Mouse (Mus musculus): ENCODE results near the gene Tex101. TPM values are rescaled to one million over a fixed set of nuclear protein-coding genes. Genes with fewer than 3 reads are reported as not detected.
"Not testable (repeated sequence)": the region's sequence is repeated elsewhere in the genome, so short reads cannot be mapped to it uniquely, and the experiment has no call there.

The Tex101 gene
- polyA plus RNA-seq, 1 experiment from 2014 or later: 0.14 TPM

- no peaks in the 10 kb centered on the region for H3K9me3 ChIP-seq
- peaks cover 14% of the 10 kb centered on the region for H3K4me1 ChIP-seq (replicated peaks)
- no peaks in the 10 kb centered on the region for H3K36me3 ChIP-seq
- peak overlapping the region; percentile 64 for H3K27ac ChIP-seq
- WGBS: 7% methylated on average over 33 of the region's 33 CpGs
- H3K27me3 ChIP-seq (replicated peaks): no peaks in the 10 kb centered on the region
- peak overlapping the region; percentile 64 for H3K4me2 ChIP-seq (replicated peaks)
- peak; percentile 96 for ATAC-seq
- H3K9ac ChIP-seq: peak overlapping the region; percentile 45
- H3K4me3 ChIP-seq (replicated peaks): peak overlapping the region; percentile 16
These were observed 47.5 kb downstream of the Tex101 start for GRCm38 (mm10) chr7:24628685-24629610.

DNA sequence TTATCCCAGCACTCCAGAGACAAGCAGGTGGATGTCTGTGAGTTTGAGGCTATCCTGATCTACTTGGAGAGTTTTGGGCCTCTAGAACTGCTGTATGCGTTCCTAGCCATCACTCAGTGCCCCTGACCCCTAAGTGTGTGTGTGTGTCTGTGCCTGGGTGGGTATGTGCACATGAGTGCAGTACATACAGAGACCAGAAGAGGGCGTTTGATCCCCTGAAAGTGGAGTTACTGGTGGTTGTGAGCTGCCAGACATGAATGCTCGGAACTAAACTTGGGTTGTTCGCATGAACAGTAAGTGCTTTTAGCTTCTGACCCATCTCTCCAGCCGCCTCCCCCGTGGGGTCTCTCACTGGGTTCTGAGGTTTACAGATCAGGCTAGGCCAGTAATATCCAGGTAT is 53.5 kb downstream of the Tex101 start:
- Histone ChIP-seq H3K4me3 (replicated peaks) (no peak overlapping the region), H3K9me3 (no peaks in the 10 kb centered on the region), H3K4me1 (replicated peaks) (no peaks in the 10 kb centered on the region), H3K27ac (no peak overlapping the region), H3K36me3 (peaks cover 3% of the 10 kb centered on the region; the same call in 1 of the 2 replicates), H3K9ac (no peak overlapping the region), H3K4me2 (replicated peaks) (no peak overlapping the region), H3K27me3 (replicated peaks) (no peaks in the 10 kb centered on the region)
- ATAC-seq: no peak
- WGBS: 80% methylated on average over 6 of the region's 6 CpGs

- Histone ChIP-seq H3K4me1 (replicated peaks) (no peaks in the 10 kb centered on the region), H3K4me3 (replicated peaks) (no peak overlapping the region), H3K9ac (no peak overlapping the region), H3K27me3 (replicated peaks) (no peaks in the 10 kb centered on the region), H3K9me3 (no peaks in the 10 kb centered on the region), H3K27ac (no peak overlapping the region), H3K4me2 (replicated peaks) (no peak overlapping the region), H3K36me3 (peaks cover 3% of the 10 kb centered on the region; the same call in 1 of the 2 replicates)
- WGBS: 88% methylated on average over 3 of the region's 3 CpGs
- ATAC-seq: no peak
These were observed 55.3 kb downstream of the Tex101 start for GRCm38 (mm10) chr7:24621193-24621592.

DNA sequence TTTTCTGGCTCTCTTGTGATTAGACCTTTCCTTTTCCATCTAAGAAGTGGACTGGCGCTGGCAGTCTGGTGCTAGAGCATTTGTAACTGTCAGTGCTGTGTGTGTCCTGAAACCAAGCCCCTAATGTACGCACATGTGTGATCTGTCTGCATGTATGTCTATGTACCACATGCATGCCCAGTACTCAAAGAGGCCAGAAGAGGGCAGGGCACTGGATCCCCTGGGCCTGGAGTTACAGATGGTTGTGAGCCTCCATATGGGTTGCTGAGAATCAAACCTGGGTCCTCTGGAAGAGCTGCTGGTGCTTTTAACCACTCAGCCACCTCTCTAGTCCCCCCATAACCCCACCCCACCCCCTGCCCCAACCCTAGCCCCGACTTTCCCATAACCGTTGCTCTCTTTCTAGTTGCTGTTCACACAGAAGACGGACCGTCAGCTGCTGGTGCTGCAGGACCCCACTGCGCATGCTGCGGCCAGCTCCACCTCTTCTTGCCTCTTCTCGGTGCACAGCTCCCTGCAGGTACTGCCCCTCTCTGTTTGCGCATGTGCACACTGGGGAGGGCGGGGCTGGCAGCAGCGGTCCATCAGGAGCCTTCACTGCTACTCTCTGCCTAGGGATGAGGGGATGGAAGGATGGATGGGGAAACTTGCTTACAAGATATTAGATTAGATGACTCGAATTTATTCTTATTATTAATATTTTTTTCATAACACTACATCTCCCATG is 56.6 kb downstream of the Tex101 start:
- Histone ChIP-seq H3K27me3 (replicated peaks) (no peaks in the 10 kb centered on the region), H3K4me1 (replicated peaks) (no peaks in the 10 kb centered on the region), H3K9me3 (no peaks in the 10 kb centered on the region), H3K27ac (no peak overlapping the region), H3K9ac (no peak overlapping the region), H3K36me3 (peaks cover 3% of the 10 kb centered on the region; the same call in 1 of the 2 replicates), H3K4me3 (replicated peaks) (no peak overlapping the region), H3K4me2 (replicated peaks) (no peak overlapping the region)
- no peak for ATAC-seq
- WGBS: 65% methylated on average over 13 of the region's 13 CpGs

DNA sequence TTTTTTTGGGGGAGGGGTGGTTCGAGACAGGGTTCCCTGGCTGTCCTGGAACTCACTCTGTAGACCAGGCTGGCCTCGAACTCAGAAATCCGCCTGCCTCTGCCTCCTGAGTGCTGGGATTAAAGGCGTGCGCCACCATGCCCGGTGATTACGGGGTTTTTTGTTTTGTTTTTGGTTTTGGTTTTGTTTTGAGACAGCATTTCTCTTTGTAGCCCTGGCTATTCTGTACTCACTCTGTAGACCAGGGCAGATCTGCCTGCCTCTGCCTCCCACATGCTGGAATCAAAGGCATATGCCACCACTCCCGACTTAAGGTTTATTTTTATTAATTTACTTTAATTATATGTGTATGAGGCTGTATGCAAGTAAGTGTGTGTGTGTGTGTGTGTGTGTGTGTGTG is 58.1 kb downstream of the Tex101 start:
- not testable (repeated sequence) for H3K9ac ChIP-seq; H3K4me2 ChIP-seq (replicated peaks); H3K27me3 ChIP-seq (replicated peaks); ATAC-seq; H3K27ac ChIP-seq; H3K36me3 ChIP-seq; H3K4me1 ChIP-seq (replicated peaks); H3K4me3 ChIP-seq (replicated peaks); H3K9me3 ChIP-seq
- 86% methylated on average over 8 of the region's 8 CpGs for WGBS

Other genes starting within 250 kb of the Tex101 start
- gene Irgc1, start 224.4 kb downstream of the Tex101 start, polyA plus RNA-seq (2015; fragmentation: Nextera tagmentation; extraction: Ambion mirVana): not detected in 2 replicates
- gene Plaur, start 214.2 kb downstream of the Tex101 start, polyA plus RNA-seq (2015; fragmentation: Nextera tagmentation; extraction: Ambion mirVana): 8.7 and 10.5 TPM in 2 replicates
- 2.8 and 3.3 TPM in 2 replicates for gene Cadm4, start 194.7 kb downstream of the Tex101 start, polyA plus RNA-seq (2015; fragmentation: Nextera tagmentation; extraction: Ambion mirVana)
- 32.0 and 36.6 TPM in 2 replicates for gene Zfp428, start 169.7 kb downstream of the Tex101 start, polyA plus RNA-seq (2015; fragmentation: Nextera tagmentation; extraction: Ambion mirVana)
- gene AC161166.1, start 164.2 kb downstream of the Tex101 start, polyA plus RNA-seq (2015; fragmentation: Nextera tagmentation; extraction: Ambion mirVana): 0.14 and 0.24 TPM in 2 replicates
- gene Irgq, start 146.0 kb downstream of the Tex101 start, polyA plus RNA-seq (2015; fragmentation: Nextera tagmentation; extraction: Ambion mirVana): 5.3 and 5.7 TPM in 2 replicates
- gene Pinlyp, start 130.6 kb downstream of the Tex101 start, polyA plus RNA-seq (2015; fragmentation: Nextera tagmentation; extraction: Ambion mirVana): not detected in 2 replicates
- gene Xrcc1, start 130.4 kb downstream of the Tex101 start, polyA plus RNA-seq (2015; fragmentation: Nextera tagmentation; extraction: Ambion mirVana): 79.9 and 101 TPM in 2 replicates
- gene Ethe1, start 89.1 kb downstream of the Tex101 start, polyA plus RNA-seq (2015; fragmentation: Nextera tagmentation; extraction: Ambion mirVana): 35.7 and 36.7 TPM in 2 replicates
- 3.2 and 3.6 TPM in 2 replicates for gene Zfp575, start 89.0 kb downstream of the Tex101 start, polyA plus RNA-seq (2015; fragmentation: Nextera tagmentation; extraction: Ambion mirVana)
- gene Phldb3, start 65.9 kb downstream of the Tex101 start, polyA plus RNA-seq (2015; fragmentation: Nextera tagmentation; extraction: Ambion mirVana): 0.35 and 0.39 TPM in 2 replicates
- 0.44 and 0.64 TPM in 2 replicates for gene Lypd3, start 40.1 kb downstream of the Tex101 start, polyA plus RNA-seq (2015; fragmentation: Nextera tagmentation; extraction: Ambion mirVana)
- gene BC049730, start 32.6 kb upstream of the Tex101 start, polyA plus RNA-seq (2015; fragmentation: Nextera tagmentation; extraction: Ambion mirVana): not detected in 2 replicates
- gene Gm4763, start 50.2 kb upstream of the Tex101 start, polyA plus RNA-seq (2015; fragmentation: Nextera tagmentation; extraction: Ambion mirVana): not detected in 2 replicates
- gene Cd177, start 83.6 kb upstream of the Tex101 start, polyA plus RNA-seq (2015; fragmentation: Nextera tagmentation; extraction: Ambion mirVana): 1.2 and 2.0 TPM in 2 replicates
- gene Ceacam10, start 100.5 kb upstream of the Tex101 start, polyA plus RNA-seq (2015; fragmentation: Nextera tagmentation; extraction: Ambion mirVana): 0.39 and 0.45 TPM in 2 replicates
- 17.2 and 17.8 TPM in 2 replicates for gene Gm9844, start 185.5 kb upstream of the Tex101 start, polyA plus RNA-seq (2015; fragmentation: Nextera tagmentation; extraction: Ambion mirVana)
- not detected in 2 replicates for gene Lypd4, start 193.3 kb upstream of the Tex101 start, polyA plus RNA-seq (2015; fragmentation: Nextera tagmentation; extraction: Ambion mirVana)
- not detected in 2 replicates for gene Dmrtc2, start 193.4 kb upstream of the Tex101 start, polyA plus RNA-seq (2015; fragmentation: Nextera tagmentation; extraction: Ambion mirVana)
- gene Rps19, start 207.7 kb upstream of the Tex101 start, polyA plus RNA-seq (2015; fragmentation: Nextera tagmentation; extraction: Ambion mirVana): 2,486 and 2,546 TPM in 2 replicates
- gene Cd79a, start 220.7 kb upstream of the Tex101 start, polyA plus RNA-seq (2015; fragmentation: Nextera tagmentation; extraction: Ambion mirVana): 0.19 and 0.29 TPM in 2 replicates
- 76.5 and 77.7 TPM in 2 replicates for gene Arhgef1, start 226.2 kb upstream of the Tex101 start, polyA plus RNA-seq (2015; fragmentation: Nextera tagmentation; extraction: Ambion mirVana)